Mouse (Mus musculus) neural tube, embryonic 11.5 days (tissue): ENCODE data around the gene Cmas. TPM values are rescaled to one million over a fixed set of nuclear protein-coding genes. Genes with fewer than 3 reads are reported as not detected.

Source experiments
- ATAC-seq: fragments of 200-750 bp; cut with Nextera tagmentation; 2 replicates; pipeline ENCODE4 v1.8.0; 2017; ENCODE audit warnings: moderate number of reproducible peaks, mild to moderate bottlenecking, moderate TSS enrichment, moderate library complexity; ENCODE audit not compliant: insufficient read depth, low FRiP score, low TSS enrichment
- DNase-seq: peaks from one replicate; pipeline ENCODE4 v3.0.0-alpha.2; 2015; ENCODE audit warnings: low spot score
- H3K27ac ChIP-seq: fragments of 300-500 bp; sonication (generic); 2 replicates; pipeline ENCODE4 v1.5.1; 2014; ENCODE audit warnings: low read depth, mild to moderate bottlenecking, low read length
- H3K27me3 ChIP-seq: fragments of 300-500 bp; sonication (generic); 2 replicates; pipeline ENCODE4 v1.6.1; 2014; ENCODE audit warnings: mild to moderate bottlenecking, low read length, mixed read lengths; ENCODE audit not compliant: control insufficient read depth, insufficient read depth
- H3K36me3 ChIP-seq: fragments of 300-500 bp; sonication (generic); 2 replicates; pipeline ENCODE4 v1.6.1; 2014; ENCODE audit warnings: mild to moderate bottlenecking, low read length, moderate library complexity, mixed read lengths; ENCODE audit not compliant: control insufficient read depth, insufficient read depth
- H3K4me1 ChIP-seq: fragments of 300-500 bp; sonication (generic); 2 replicates; pipeline ENCODE4 v1.6.1; 2014; ENCODE audit warnings: low read length, mixed read lengths; ENCODE audit not compliant: control insufficient read depth, insufficient read depth
- H3K4me2 ChIP-seq: fragments of 300-500 bp; sonication (generic); 2 replicates; pipeline ENCODE4 v1.6.1; 2014; ENCODE audit warnings: low read depth, mild to moderate bottlenecking, moderate library complexity
- H3K4me3 ChIP-seq: fragments of 300-500 bp; sonication (generic); 2 replicates; pipeline ENCODE4 v1.5.1; 2014; ENCODE audit warnings: low read depth, low read length
- H3K9ac ChIP-seq: fragments of 300-500 bp; sonication (generic); 2 replicates; pipeline ENCODE4 v1.6.1; 2014; ENCODE audit warnings: mild to moderate bottlenecking, low read length
- H3K9me3 ChIP-seq: fragments of 300-500 bp; sonication (generic); 2 replicates; pipeline ENCODE4 v1.6.1; 2016; ENCODE audit warnings: low read length; ENCODE audit not compliant: control insufficient read depth
- WGBS: fragments of 180-500 bp; shearing (Covaris S2); extraction: QIAGEN DNeasy Blood & Tissue Kit; methylation state at CpG from one replicate; pipeline ENCODE4 v1.1.7; 2014; 5-methylcytosine and 5-hydroxymethylcytosine counted together
- polyA plus RNA-seq: library from polyadenylated mRNA; unstranded; fragments of >200 nt; fragmentation: Nextera tagmentation; extraction: Ambion mirVana; gene quantifications from 2 replicates; pipeline ENCODE4 v1.2.1, GENCODE M21; 2014

The Cmas gene
- polyA plus RNA-seq, 1 experiment from 2014 or later: 133 TPM

GRCm38 (mm10) chr6:142823008-142823787 is 66.7 kb downstream of the Cmas start:
- no peak overlapping the region for H3K4me3 ChIP-seq

More at GRCm38 (mm10) chr6:142823008-142823787, 66.7 kb downstream of the Cmas start:
- H3K4me1 ChIP-seq: no peaks in the 10 kb centered on the region
- ATAC-seq (no peak), DNase-seq (no peak)
- H3K36me3 ChIP-seq: no peaks in the 10 kb centered on the region
- no peak overlapping the region for H3K9ac ChIP-seq
- no peaks in the 10 kb centered on the region for H3K9me3 ChIP-seq
- H3K27me3 ChIP-seq: no peaks in the 10 kb centered on the region
- WGBS: 46% methylated on average over 5 of the region's 5 CpGs
- H3K27ac ChIP-seq: no peak overlapping the region
- H3K4me2 ChIP-seq: no peak overlapping the region

Other genes starting within 250 kb of the Cmas start
- gene Ldhb, start 248.7 kb upstream of the Cmas start, polyA plus RNA-seq: 517 and 530 TPM in 2 replicates
- 3.4 and 3.6 TPM in 2 replicates for gene Kcnj8, start 185.1 kb upstream of the Cmas start, polyA plus RNA-seq
- 1.5 and 1.7 TPM in 2 replicates for gene Abcc9, start 54.4 kb upstream of the Cmas start, polyA plus RNA-seq
- gene Sult6b2, start 47.8 kb downstream of the Cmas start, polyA plus RNA-seq: 0.15 and 0.29 TPM in 2 replicates
- gene St8sia1, start 207.8 kb downstream of the Cmas start, polyA plus RNA-seq: 9.0 and 10.6 TPM in 2 replicates